Mouse (Mus musculus) brain, embryonic 14.5 days (tissue): Measurements from ENCODE around the gene Rassf4.

Source experiments
- CTCF ChIP-seq: fragments of 200-500 bp; IDR thresholded peaks from 2 replicates; pipeline ENCODE4 v1.5.1; 2012; ENCODE audit warnings: inconsistent platforms, mild to moderate bottlenecking, moderate library complexity, borderline replicate concordance; ENCODE audit not compliant: insufficient read depth, insufficient read length; ENCODE audit errors: extremely low read depth
- POLR2A ChIP-seq: fragments of 200-500 bp; IDR thresholded peaks from 2 replicates; pipeline ENCODE4 v1.6.1; 2012; ENCODE audit warnings: mild to moderate bottlenecking, inconsistent platforms, borderline replicate concordance; ENCODE audit not compliant: poor library complexity, insufficient read depth, insufficient read length, severe bottlenecking; ENCODE audit errors: extremely low read depth

DNA sequence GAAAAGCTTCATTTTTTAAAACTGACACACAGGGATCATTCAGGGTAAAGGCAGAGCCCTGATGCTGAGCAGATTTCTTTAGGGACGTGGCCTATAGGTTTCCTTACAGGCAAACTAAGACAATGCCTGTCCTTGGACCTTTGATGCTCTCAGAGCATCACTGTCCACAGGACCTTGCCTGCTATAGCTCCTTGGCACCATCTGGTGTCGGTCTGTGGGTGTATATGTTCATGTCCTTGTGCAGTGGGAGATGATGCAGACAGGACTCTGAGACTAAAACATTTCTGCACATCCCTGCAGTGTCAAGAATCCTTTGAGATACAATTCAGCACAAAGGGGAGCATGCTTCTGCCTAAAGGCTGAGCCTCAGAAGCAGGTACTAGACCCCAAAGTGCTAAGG, 23.7 kb upstream of the Rassf4 start:
- TF ChIP-seq POLR2A (no peak), CTCF (peak; percentile 44; the same call in 1 of the 2 replicates)
